Mouse (Mus musculus): ENCODE results near the gene Tnip1.
A peak's percentile ranks its signal among the peaks of the same experiment; 100 is the strongest.

Gene Tnip1

GRCm38 (mm10) chr11:54934198-54934597 is 28.5 kb downstream of the Tnip1 start:
- DNase-seq (ENCODE audit: low spot score in 2 of 2): no peak

- DNase-seq (ENCODE audit: low spot score in 2 of 2): no peak
These were observed 30.2 kb downstream of the Tnip1 start for GRCm38 (mm10) chr11:54932540-54932939.

GRCm38 (mm10) chr11:54931405-54932093 is 31.2 kb downstream of the Tnip1 start:
- DNase-seq (ENCODE audit: low spot score in 2 of 2): peak; percentile 35 to 37

GRCm38 (mm10) chr11:54930318-54930979 is 32.3 kb downstream of the Tnip1 start:
- DNase-seq (ENCODE audit: low spot score in 2 of 2): no peak

GRCm38 (mm10) chr11:54929744-54930143 is 33.0 kb downstream of the Tnip1 start:
- DNase-seq (ENCODE audit: low spot score in 2 of 2): no peak

- DNase-seq (ENCODE audit: low spot score in 2 of 2): no peak
These were observed 33.4 kb downstream of the Tnip1 start for GRCm38 (mm10) chr11:54929290-54929689.

GRCm38 (mm10) chr11:54928886-54929285 is 33.8 kb downstream of the Tnip1 start:
- DNase-seq (ENCODE audit: low spot score in 2 of 2): no peak

GRCm38 (mm10) chr11:54928219-54928618 is 34.5 kb downstream of the Tnip1 start:
- no peak for DNase-seq (ENCODE audit: low spot score in 2 of 2)

- DNase-seq (ENCODE audit: low spot score in 2 of 2): peak; percentile 52 to 55
These were observed 35.2 kb downstream of the Tnip1 start for GRCm38 (mm10) chr11:54927346-54928140.

- DNase-seq (ENCODE audit: low spot score in 2 of 2): no peak
These were observed 38.6 kb downstream of the Tnip1 start for GRCm38 (mm10) chr11:54924145-54924544.

- DNase-seq (ENCODE audit: low spot score in 2 of 2): no peak
These were observed 40.2 kb downstream of the Tnip1 start for GRCm38 (mm10) chr11:54922488-54922887.

- DNase-seq (ENCODE audit: low spot score in 2 of 2): no peak
These were observed 40.9 kb downstream of the Tnip1 start for GRCm38 (mm10) chr11:54921798-54922197.

- DNase-seq (ENCODE audit: low spot score in 2 of 2): no peak
These were observed 41.6 kb downstream of the Tnip1 start for GRCm38 (mm10) chr11:54920973-54921580.

GRCm38 (mm10) chr11:54920127-54920972 is 42.4 kb downstream of the Tnip1 start:
- no peak for DNase-seq (ENCODE audit: low spot score in 2 of 2)

GRCm38 (mm10) chr11:54918273-54918672 is 44.4 kb downstream of the Tnip1 start:
- no peak for DNase-seq (ENCODE audit: low spot score in 2 of 2)

GRCm38 (mm10) chr11:54917461-54917860 is 45.3 kb downstream of the Tnip1 start:
- DNase-seq (ENCODE audit: low spot score in 2 of 2): no peak

GRCm38 (mm10) chr11:54913841-54914240 is 48.9 kb downstream of the Tnip1 start:
- DNase-seq (ENCODE audit: low spot score in 2 of 2): no peak

- DNase-seq (ENCODE audit: low spot score in 2 of 2): no peak
These were observed 50.0 kb downstream of the Tnip1 start for GRCm38 (mm10) chr11:54912503-54913316.

GRCm38 (mm10) chr11:54911671-54912502 is 50.8 kb downstream of the Tnip1 start:
- DNase-seq (ENCODE audit: low spot score in 2 of 2): no peak
